Mouse (Mus musculus): Measurements from ENCODE around the gene Hs2st1.

- TF ChIP-seq CHD2 (IDR thresholded peaks at IDR 0.05; ENCODE audit: low read length), result no peak
- no peak for TF ChIP-seq CTCF (conservative IDR thresholded peaks at IDR 0.05 in 1 of 2, IDR thresholded peaks at IDR 0.05 in 1 of 2; ENCODE audit: low read depth in 2 of 2, low read length in 2 of 2)
- no peak for TF ChIP-seq EP300 (IDR thresholded peaks at IDR 0.05; ENCODE audit: low read length)
- no peak for TF ChIP-seq MAFK (IDR thresholded peaks at IDR 0.05; ENCODE audit: insufficient replicate concordance, low read length)
- no peak for TF ChIP-seq POLR2A (IDR thresholded peaks at IDR 0.05; ENCODE audit: low read depth, low read length)
- TF ChIP-seq ZNF384 (IDR thresholded peaks at IDR 0.05; ENCODE audit: low read depth, low read length), result no peak
- no peak for TF ChIP-seq SIN3A (IDR thresholded peaks at IDR 0.05; ENCODE audit: low read length)
Observed at GRCm38 (mm10) chr3:144400870-144401269, 169.1 kb downstream of the Hs2st1 start.

Measured in CH12.LX (cell line).